Mouse (Mus musculus): ENCODE measurements around the gene Dhx35. TPM values are rescaled to one million over a fixed set of nuclear protein-coding genes. Genes with fewer than 3 reads are reported as not detected.

The Dhx35 gene
- polyA plus RNA-seq, 1 experiment from 2014 or later: 14.9 TPM

DNA sequence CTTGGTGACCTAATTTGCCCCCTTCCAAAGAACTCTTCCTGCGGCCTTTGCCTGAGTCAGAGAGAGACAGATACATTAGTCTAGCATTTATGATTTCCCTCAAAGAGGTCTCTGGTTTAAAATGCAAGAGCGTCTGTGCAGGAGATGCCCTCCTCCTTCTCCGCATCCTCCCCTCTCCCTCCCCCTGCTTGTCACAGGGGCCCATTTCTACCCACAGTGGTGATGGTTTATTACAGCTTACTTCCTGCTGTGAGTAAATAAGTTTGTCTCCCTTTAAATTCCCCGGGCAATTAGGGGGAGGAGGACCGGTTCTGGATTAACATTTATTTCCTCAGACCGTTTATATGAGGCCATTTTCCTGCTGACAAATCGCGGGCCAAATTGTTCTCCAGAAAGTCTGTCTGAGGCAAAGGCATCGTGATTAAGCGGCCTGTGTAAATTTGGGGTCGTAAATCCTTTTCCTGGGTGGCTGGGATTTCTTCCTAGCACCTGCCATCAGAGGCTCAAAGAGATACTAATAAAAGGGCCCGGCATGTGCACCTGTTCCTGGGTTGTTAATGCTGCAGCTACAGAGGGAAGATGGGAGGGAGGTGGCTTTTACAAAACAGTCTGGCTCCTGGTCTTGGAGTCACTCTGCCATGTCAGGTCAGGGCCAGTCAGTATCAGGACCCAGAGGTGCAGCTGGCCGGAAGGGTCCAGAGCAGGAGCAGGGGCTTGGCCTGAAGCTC, 104.0 kb downstream of the Dhx35 start:
- Histone ChIP-seq H3K4me2 (replicated peaks) (no peak overlapping the region), H3K4me3 (replicated peaks) (no peak overlapping the region), H3K9me3 (no peaks in the 10 kb centered on the region), H3K36me3 (no peaks in the 10 kb centered on the region), H3K27ac (no peak overlapping the region), H3K9ac (replicated peaks) (no peak overlapping the region), H3K4me1 (replicated peaks) (no peaks in the 10 kb centered on the region; the same call in 1 of the 2 replicates), H3K27me3 (no peaks in the 10 kb centered on the region)
- no peak for ATAC-seq
- 47% methylated on average over 13 of the region's 13 CpGs for WGBS

Other genes with a start within 250 kb of the Dhx35 start
- 6.5 and 8.3 TPM in 2 replicates for gene Slc32a1, start 184.0 kb upstream of the Dhx35 start, polyA plus RNA-seq (2015; fragmentation: Nextera tagmentation; extraction: Ambion mirVana)
- 10.9 and 14.6 TPM in 2 replicates for gene Actr5, start 169.9 kb upstream of the Dhx35 start, polyA plus RNA-seq (2015; fragmentation: Nextera tagmentation; extraction: Ambion mirVana)
- gene Ppp1r16b, start 129.4 kb upstream of the Dhx35 start, polyA plus RNA-seq (2015; fragmentation: Nextera tagmentation; extraction: Ambion mirVana): 8.4 and 8.7 TPM in 2 replicates
- 16.6 and 17.6 TPM in 2 replicates for gene Fam83d, start 26.7 kb upstream of the Dhx35 start, polyA plus RNA-seq (2015; fragmentation: Nextera tagmentation; extraction: Ambion mirVana)